Mouse (Mus musculus): ENCODE results near the gene Shc2.
A peak's percentile ranks its signal among the peaks of the same experiment; 100 is the strongest.

Shc2 gene

GRCm38 (mm10) chr10:79637128-79638110 is at the start of gene Shc2:
Shc2 (minus strand) TSS chr10:79637918.
- peak; percentile 94 for DNase-seq (ENCODE audit: low read depth, low spot score)

DNA sequence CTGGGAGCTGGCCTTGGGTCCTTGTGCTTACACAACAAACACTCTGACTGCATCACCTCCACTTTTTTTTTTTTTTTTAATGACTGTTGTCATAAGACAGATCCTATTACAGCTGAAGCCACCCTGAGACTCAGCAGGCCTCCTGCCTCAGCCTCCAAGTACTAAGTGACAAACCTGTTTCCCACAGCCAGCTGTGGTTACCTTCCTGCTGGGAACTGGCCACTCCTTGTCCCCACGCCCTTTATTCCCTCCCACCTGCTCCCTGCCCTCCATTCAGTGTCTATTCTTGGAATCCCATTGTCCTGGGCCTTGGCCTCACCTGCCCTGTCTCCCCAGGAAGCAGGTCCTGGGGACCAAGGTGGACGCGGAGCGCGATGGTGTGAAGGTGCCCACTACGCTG is 49.8 kb upstream of the Shc2 start:
- DNase-seq (ENCODE audit: low read depth, low spot score): no peak

DNA sequence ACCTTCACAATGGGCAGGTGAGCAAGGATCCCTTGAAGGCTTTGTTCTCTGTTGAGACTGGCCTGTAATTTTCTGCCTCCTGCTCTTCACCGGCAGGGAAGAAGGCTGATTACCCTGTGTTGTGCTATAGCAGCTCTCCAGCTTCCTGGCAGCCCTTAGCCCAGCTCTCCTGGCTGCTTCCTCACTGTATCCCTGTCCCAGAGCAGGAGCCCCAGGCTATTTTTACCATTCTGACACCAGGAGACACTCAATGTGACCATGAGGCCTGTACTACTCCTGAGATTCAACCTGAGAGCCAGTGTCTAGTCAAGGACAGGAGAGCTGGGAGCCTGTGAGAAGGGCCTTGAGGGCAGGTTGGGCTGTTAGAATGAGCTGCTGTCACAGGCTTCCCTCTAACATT is 49.0 kb upstream of the Shc2 start:
- DNase-seq (ENCODE audit: low read depth, low spot score): no peak

DNA sequence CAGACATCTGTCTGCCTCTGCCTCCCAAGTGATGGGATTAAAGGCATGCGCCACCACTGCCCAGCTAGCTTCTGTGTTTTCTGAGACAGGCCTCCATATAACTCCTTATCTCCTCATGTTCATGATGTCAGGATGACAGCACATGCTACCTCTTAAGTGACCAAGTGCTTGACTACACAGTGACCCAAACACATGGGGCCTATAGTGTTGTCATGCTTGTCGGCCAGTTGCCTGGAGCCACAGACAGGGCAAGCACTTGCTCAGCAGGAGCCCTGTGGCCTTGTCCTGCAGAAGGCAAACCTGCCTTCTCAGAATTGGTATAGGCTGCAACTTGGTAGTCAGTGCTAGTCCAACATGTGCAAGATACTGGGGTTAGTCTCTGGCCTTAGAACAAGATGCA is 48.5 kb upstream of the Shc2 start:
- DNase-seq (ENCODE audit: low read depth, low spot score): no peak

DNA sequence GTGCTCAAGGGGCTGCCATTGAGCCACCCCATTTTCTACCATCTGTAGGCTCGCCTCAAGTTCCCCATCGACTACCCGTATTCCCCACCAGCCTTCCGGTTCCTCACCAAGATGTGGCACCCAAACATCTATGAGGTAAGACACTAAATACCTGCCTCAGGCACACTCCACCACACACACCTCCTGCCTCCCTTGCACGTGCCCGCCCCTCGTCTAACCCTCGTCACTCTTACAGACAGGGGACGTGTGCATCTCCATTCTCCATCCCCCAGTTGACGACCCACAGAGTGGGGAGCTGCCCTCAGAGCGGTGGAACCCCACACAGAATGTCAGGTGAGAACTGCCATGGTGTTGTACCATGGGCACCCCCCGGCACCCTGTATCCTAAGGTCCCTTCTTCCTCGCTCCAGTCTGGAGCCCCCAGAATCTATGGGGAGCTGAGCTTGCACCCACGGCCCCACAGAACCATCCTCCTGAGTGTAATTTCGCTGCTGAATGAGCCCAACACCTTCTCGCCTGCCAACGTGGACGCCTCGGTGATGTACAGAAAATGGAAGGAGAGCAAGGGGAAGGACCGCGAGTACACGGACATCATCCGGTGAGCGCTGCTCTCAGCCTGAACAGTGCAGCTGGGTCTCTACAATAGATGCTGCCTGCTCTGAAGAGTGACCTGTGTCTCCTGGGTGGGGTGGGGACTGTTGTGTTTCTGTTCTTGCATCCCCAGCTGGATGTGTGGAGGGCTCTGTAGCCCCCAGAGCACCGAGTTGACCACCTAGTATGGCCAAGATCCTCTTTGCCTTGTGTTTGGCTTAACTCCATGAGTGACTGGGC is 47.3 kb upstream of the Shc2 start:
- no peak for DNase-seq (ENCODE audit: low read depth, low spot score)

DNA sequence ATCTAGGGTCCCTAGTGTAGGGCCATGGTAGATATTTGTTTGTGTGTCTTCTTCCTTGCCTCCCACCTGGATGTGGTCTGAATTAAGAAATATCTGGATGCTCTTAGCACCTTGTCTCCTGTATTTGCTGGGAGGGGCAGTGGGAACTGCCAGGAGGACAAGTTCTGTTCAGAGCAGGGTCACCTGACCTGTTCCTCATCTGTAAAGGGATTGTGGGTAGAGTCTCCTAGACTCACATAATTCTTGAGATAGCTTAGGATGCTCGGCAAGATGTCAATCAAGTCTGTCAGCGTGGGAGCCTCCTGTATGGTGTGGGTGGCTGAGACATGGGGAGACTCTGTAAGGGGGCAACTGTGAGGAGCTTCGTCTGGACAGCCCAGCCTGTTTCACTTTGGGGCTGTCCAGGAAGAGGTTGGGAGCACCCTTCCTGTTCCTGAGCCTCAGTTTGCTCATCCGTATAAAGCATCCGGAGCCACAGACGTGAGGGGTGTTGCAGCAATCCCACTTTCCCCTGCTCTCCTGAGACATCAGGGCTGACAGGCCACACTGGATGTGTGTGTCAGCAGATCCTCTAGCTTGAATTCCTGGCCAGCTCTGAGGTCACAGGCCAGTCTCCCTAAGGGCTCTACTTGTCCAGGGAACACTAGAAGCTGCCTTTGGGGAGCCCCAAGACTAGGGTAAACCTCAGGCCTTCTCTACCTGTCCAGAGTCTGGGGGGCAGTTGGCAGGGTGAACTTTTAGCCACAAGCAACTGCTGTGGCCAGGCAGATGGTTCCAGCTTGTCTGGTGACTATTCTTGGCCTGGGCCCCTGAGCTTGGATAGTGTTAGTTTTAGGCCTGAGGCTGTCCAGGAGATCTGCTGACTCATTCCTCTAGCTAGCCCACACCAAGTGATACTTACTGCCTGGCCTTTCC is 46.3 kb upstream of the Shc2 start:
- DNase-seq (ENCODE audit: low read depth, low spot score): no peak

GRCm38 (mm10) chr10:79682916-79683582 is 45.3 kb upstream of the Shc2 start:
- peak; percentile 72 for DNase-seq (ENCODE audit: low read depth, low spot score)

- no peak for DNase-seq (ENCODE audit: low read depth, low spot score)
These were observed 44.8 kb upstream of the Shc2 start for GRCm38 (mm10) chr10:79682551-79682915.

DNA sequence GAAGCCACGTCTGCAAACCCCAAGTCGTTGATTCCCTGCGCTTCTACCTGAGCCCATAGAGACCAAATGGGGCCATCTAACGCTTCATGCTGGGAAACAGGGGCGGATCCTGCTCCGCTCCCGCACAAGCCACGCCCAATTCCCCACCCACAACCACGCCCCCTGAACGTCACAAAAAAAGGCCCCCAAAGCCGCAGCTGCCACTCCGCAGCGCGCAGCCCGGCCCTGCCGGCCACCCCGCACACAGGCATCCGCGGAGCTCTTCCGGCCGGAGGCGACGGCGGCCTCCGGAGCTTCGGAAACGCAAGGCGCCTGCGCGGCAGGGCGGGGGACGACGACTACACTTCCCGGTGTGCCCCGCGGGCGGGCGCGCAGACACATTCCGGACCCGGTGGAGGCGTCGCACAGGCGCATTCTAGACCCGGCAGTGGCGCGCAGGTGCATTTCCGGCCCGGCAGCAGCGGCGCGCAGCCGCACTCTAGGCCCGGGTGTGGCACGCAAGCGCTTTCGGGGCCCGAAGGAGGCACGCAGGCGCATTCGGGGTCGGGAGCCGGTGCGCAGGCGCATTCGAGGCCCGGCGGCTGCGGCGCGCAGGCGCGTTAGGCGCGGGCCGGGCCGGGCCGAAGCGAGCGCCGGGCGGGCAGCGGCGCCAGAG is 44.0 kb upstream of the Shc2 start, which contains the start of gene Cdc34:
Gene Cdc34 (plus strand): TSS at position 605 of the 655 bp plus-strand sequence.
- peak; percentile 100 for DNase-seq (ENCODE audit: low read depth, low spot score)

- DNase-seq (ENCODE audit: low read depth, low spot score): no peak
These were observed 43.1 kb upstream of the Shc2 start for GRCm38 (mm10) chr10:79680606-79681495.

DNA sequence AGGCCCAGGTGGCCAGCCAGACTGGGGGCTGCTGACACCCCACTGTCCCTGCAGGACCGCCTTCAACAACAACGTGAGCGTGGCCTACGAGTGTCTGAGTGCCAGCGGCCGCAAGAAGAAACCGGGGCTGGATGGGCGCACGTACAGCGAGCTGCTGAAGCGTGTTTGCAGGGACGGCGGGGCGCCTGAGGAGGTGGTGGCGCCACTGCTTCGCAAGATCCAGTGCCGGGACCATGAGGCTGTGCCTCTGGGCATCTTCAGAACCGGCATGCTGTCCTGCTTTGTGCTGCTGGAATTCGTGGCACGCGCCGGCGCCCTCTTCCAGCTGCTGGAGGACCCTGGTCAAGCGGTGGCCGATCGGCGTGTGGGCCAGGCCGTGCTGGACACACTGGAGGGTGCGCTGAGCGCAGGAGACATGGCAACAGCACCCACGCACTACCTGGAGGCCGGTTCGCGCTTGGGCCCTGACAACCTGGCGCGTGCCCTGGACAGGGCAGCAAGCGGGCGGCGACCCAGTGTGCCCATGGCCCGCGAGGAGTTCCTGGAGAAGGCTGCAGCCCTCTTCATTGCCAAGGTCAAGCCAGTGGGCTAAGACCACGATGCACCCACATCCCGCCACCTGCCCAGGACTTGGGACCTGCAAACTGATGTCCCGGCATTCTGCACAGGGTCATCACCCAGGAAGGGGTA is 37.8 kb upstream of the Shc2 start:
- DNase-seq (ENCODE audit: low read depth, low spot score): no peak

GRCm38 (mm10) chr10:79673054-79673453 is 35.3 kb upstream of the Shc2 start:
- no peak for DNase-seq (ENCODE audit: low read depth, low spot score)

- no peak for DNase-seq (ENCODE audit: low read depth, low spot score)
These were observed 34.4 kb upstream of the Shc2 start for GRCm38 (mm10) chr10:79672088-79672455.

DNA sequence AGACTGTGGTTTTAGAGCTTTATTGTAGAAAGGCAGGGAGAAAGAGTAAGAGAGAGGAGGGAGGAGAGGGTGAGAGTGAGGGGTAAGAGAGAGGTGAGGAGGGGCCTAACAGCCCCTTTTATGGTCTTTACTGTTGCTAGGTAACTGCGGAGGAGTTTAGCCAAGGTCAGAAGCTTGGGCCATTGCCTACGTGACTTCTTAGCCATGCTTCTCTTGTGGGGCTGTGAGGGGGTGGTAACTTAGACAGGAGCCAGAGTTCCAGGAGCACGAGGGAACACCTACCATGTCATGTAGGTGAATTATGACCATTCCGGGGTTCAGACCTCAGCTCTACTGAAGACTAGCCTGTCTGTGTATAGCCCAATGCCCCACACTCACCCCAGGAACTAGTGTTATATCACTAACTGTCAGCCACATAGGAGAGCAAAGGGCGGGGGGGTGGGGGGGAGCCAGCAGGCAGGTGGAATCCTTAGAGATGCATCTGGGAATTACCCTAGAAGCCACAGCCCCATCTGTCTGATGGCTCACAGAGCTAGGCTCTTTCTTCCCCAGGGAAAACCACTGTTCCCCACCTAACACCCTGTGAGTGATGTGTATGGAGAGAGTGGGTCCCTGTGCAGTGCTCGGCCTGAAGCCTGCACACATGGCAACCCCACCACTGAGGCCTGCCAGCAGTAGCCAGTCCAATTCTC is 33.8 kb upstream of the Shc2 start:
- no peak for DNase-seq (ENCODE audit: low read depth, low spot score)

DNA sequence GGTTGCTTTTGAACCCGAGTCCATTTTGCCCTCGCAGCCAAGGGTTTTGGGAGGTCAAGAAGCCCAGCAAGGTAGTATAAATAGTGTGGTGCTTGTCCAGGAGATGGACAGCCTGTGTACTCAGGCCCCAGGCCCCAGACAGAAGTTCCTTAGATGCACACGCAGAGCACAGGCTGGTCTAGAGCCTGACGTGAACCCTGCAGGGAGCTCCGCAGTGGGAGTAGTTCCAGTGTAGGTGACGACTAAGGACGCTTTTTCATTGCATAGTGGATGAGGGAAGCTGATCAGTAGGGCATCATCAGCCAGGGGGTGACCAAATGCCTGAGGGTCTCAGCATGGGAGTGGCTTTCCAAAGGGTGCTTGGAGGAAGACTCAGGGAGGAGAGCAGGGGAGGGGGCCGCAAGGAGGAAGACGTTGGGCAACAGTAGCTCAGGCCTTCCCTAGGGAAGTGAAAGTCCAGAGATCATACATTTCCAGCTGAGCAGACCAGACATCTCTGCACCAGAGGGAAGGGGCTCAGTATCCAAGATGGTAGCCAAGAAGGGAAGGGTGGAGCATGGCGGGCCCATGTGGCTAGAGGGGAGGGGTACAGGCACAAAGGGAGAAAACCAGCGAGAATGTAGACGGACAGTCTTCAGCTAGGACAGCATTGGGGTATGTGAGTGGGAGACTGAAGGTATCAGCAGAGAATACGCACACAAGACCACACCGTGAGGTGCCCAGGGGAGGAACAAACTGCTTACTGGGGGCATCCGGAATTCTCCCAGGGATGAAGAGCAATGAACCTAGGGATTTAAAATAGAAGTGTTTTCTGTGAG is 32.6 kb upstream of the Shc2 start:
- DNase-seq (ENCODE audit: low read depth, low spot score): peak; percentile 42

- DNase-seq (ENCODE audit: low read depth, low spot score): peak; percentile 81
These were observed 31.9 kb upstream of the Shc2 start for GRCm38 (mm10) chr10:79669576-79670057.
